Mouse (Mus musculus): ENCODE measurements around the gene Akt1s1. TPM values are rescaled to one million over a fixed set of nuclear protein-coding genes. Genes with fewer than 3 reads are reported as not detected.
"Not testable (repeated sequence)": the region's sequence is repeated elsewhere in the genome, so short reads cannot be mapped to it uniquely, and the experiment has no call there.

Akt1s1 gene
- polyA plus RNA-seq, 1 experiment from 2014 or later, result 104 TPM

- 4% methylated on average over 29 of the region's 29 CpGs for whole genome bisulfite sequencing
- H3K36me3 ChIP-seq (ENCODE audit: control insufficient read depth, insufficient read depth), result no peaks in the 10 kb centered on the region
- peak within 1 kb of the TSS; percentile 90 for H3K4me2 ChIP-seq (ENCODE audit: low read depth, low read length)
- H3K4me3 ChIP-seq (ENCODE audit: low read length), result peak within 1 kb of the TSS; percentile 94
- ATAC-seq (replicated peaks; ENCODE audit: extremely low read depth, insufficient read depth, low FRiP score), result peak; percentile 90
- peaks cover 47% of the 10 kb centered on the region for H3K4me1 ChIP-seq (ENCODE audit: control insufficient read depth, insufficient read depth, low read length)
- no peaks in the 10 kb centered on the region for H3K27me3 ChIP-seq (ENCODE audit: control insufficient read depth, insufficient read depth, low read length)
- H3K27ac ChIP-seq (ENCODE audit: low read length), result peak within 1 kb of the TSS; percentile 100
- H3K9me3 ChIP-seq (replicated peaks; ENCODE audit: control insufficient read depth, low read length), result no peaks in the 10 kb centered on the region
- peak within 1 kb of the TSS; percentile 100 for H3K9ac ChIP-seq (ENCODE audit: low read length)
Observed at GRCm38 (mm10) chr7:44869697-44870528, 21.1 kb downstream of the Akt1s1 start, which contains the start of gene Ptov1. Gene Ptov1, minus strand, starts transcription at chr7:44869788.

GRCm38 (mm10) chr7:44870614-44871013, 21.8 kb downstream of the Akt1s1 start:
- H3K4me1 ChIP-seq (ENCODE audit: control insufficient read depth, insufficient read depth, low read length), result peaks cover 40% of the 10 kb centered on the region
- no peaks in the 10 kb centered on the region for H3K9me3 ChIP-seq (replicated peaks; ENCODE audit: control insufficient read depth, low read length)
- H3K27me3 ChIP-seq (ENCODE audit: control insufficient read depth, insufficient read depth, low read length), result no peaks in the 10 kb centered on the region
- no peak for ATAC-seq (replicated peaks; ENCODE audit: extremely low read depth, insufficient read depth, low FRiP score)
- H3K27ac ChIP-seq (ENCODE audit: low read length), result peak overlapping the region; percentile 100
- peak overlapping the region; percentile 90 for H3K4me2 ChIP-seq (ENCODE audit: low read depth, low read length)
- WGBS, result 80% methylated on average over 6 of the region's 6 CpGs
- H3K36me3 ChIP-seq (ENCODE audit: control insufficient read depth, insufficient read depth), result no peaks in the 10 kb centered on the region
- H3K4me3 ChIP-seq (ENCODE audit: low read length), result peak overlapping the region; percentile 94
- peak overlapping the region; percentile 100 for H3K9ac ChIP-seq (ENCODE audit: low read length)

- Histone ChIP-seq H3K36me3 (ENCODE audit: control insufficient read depth, insufficient read depth) (peaks cover 3% of the 10 kb centered on the region; the same call in 1 of the 2 replicates), H3K4me1 (ENCODE audit: control insufficient read depth, insufficient read depth, low read length) (peaks cover 34% of the 10 kb centered on the region), H3K27ac (ENCODE audit: low read length) (no peak overlapping the region), H3K4me3 (ENCODE audit: low read length) (no peak overlapping the region), H3K9me3 (replicated peaks; ENCODE audit: control insufficient read depth, low read length) (no peaks in the 10 kb centered on the region), H3K9ac (ENCODE audit: low read length) (no peak overlapping the region), H3K4me2 (ENCODE audit: low read depth, low read length) (no peak overlapping the region), H3K27me3 (ENCODE audit: control insufficient read depth, insufficient read depth, low read length) (no peaks in the 10 kb centered on the region)
- no peak for ATAC-seq (replicated peaks; ENCODE audit: extremely low read depth, insufficient read depth, low FRiP score)
- 57% methylated on average over 1 of the region's 1 CpGs for WGBS
Observed at GRCm38 (mm10) chr7:44871181-44871580, 22.4 kb downstream of the Akt1s1 start.

GRCm38 (mm10) chr7:44871774-44872173, 23.0 kb downstream of the Akt1s1 start:
- H3K9ac ChIP-seq (ENCODE audit: low read length); H3K27me3 ChIP-seq (ENCODE audit: control insufficient read depth, insufficient read depth, low read length); H3K36me3 ChIP-seq (ENCODE audit: control insufficient read depth, insufficient read depth); H3K27ac ChIP-seq (ENCODE audit: low read length); H3K9me3 ChIP-seq (replicated peaks; ENCODE audit: control insufficient read depth, low read length); H3K4me2 ChIP-seq (ENCODE audit: low read depth, low read length); H3K4me3 ChIP-seq (ENCODE audit: low read length); ATAC-seq (replicated peaks; ENCODE audit: extremely low read depth, insufficient read depth, low FRiP score): not testable (repeated sequence)
- H3K4me1 ChIP-seq (ENCODE audit: control insufficient read depth, insufficient read depth, low read length), result peaks cover 28% of the 10 kb centered on the region
- 92% methylated on average over 2 of the region's 2 CpGs for WGBS

- Histone ChIP-seq H3K9ac (ENCODE audit: low read length) (peak overlapping the region; percentile 6; the same call in 1 of the 2 replicates), H3K27me3 (ENCODE audit: control insufficient read depth, insufficient read depth, low read length) (no peaks in the 10 kb centered on the region), H3K4me3 (ENCODE audit: low read length) (no peak overlapping the region), H3K4me2 (ENCODE audit: low read depth, low read length) (no peak overlapping the region), H3K9me3 (replicated peaks; ENCODE audit: control insufficient read depth, low read length) (no peaks in the 10 kb centered on the region), H3K27ac (ENCODE audit: low read length) (peak overlapping the region; percentile 87), H3K4me1 (ENCODE audit: control insufficient read depth, insufficient read depth, low read length) (peaks cover 16% of the 10 kb centered on the region), H3K36me3 (ENCODE audit: control insufficient read depth, insufficient read depth) (peaks cover 43% of the 10 kb centered on the region)
- 46% methylated on average over 14 of the region's 14 CpGs for WGBS
- peak; percentile 86 for ATAC-seq (replicated peaks; ENCODE audit: extremely low read depth, insufficient read depth, low FRiP score)
Observed at GRCm38 (mm10) chr7:44877833-44878232, 29.0 kb downstream of the Akt1s1 start.

- H3K4me2 ChIP-seq (ENCODE audit: low read depth, low read length), result no peak overlapping the region
- no peak for ATAC-seq (replicated peaks; ENCODE audit: extremely low read depth, insufficient read depth, low FRiP score)
- H3K4me3 ChIP-seq (ENCODE audit: low read length), result no peak overlapping the region
- H3K27me3 ChIP-seq (ENCODE audit: control insufficient read depth, insufficient read depth, low read length), result no peaks in the 10 kb centered on the region
- H3K9me3 ChIP-seq (replicated peaks; ENCODE audit: control insufficient read depth, low read length), result no peaks in the 10 kb centered on the region
- no peak overlapping the region for H3K9ac ChIP-seq (ENCODE audit: low read length)
- peaks cover 15% of the 10 kb centered on the region for H3K4me1 ChIP-seq (ENCODE audit: control insufficient read depth, insufficient read depth, low read length)
- no peak overlapping the region for H3K27ac ChIP-seq (ENCODE audit: low read length)
- peaks cover 56% of the 10 kb centered on the region for H3K36me3 ChIP-seq (ENCODE audit: control insufficient read depth, insufficient read depth)
- 86% methylated on average over 3 of the region's 3 CpGs for WGBS
Observed at GRCm38 (mm10) chr7:44883036-44883435, 34.2 kb downstream of the Akt1s1 start.

- H3K4me3 ChIP-seq (ENCODE audit: low read length), result no peak overlapping the region
- H3K27me3 ChIP-seq (ENCODE audit: control insufficient read depth, insufficient read depth, low read length), result no peaks in the 10 kb centered on the region
- peaks cover 24% of the 10 kb centered on the region for H3K4me1 ChIP-seq (ENCODE audit: control insufficient read depth, insufficient read depth, low read length)
- no peak overlapping the region for H3K4me2 ChIP-seq (ENCODE audit: low read depth, low read length)
- H3K27ac ChIP-seq (ENCODE audit: low read length), result no peak overlapping the region
- no peak for ATAC-seq (replicated peaks; ENCODE audit: extremely low read depth, insufficient read depth, low FRiP score)
- WGBS, result 93% methylated on average over 5 of the region's 5 CpGs
- no peak overlapping the region for H3K9ac ChIP-seq (ENCODE audit: low read length)
- peaks cover 50% of the 10 kb centered on the region for H3K36me3 ChIP-seq (ENCODE audit: control insufficient read depth, insufficient read depth)
- no peaks in the 10 kb centered on the region for H3K9me3 ChIP-seq (replicated peaks; ENCODE audit: control insufficient read depth, low read length)
Observed at GRCm38 (mm10) chr7:44884637-44885036, 35.8 kb downstream of the Akt1s1 start.

- Histone ChIP-seq H3K9me3 (replicated peaks; ENCODE audit: control insufficient read depth, low read length) (no peaks in the 10 kb centered on the region), H3K4me1 (ENCODE audit: control insufficient read depth, insufficient read depth, low read length) (peaks cover 37% of the 10 kb centered on the region), H3K4me2 (ENCODE audit: low read depth, low read length) (no peak overlapping the region), H3K36me3 (ENCODE audit: control insufficient read depth, insufficient read depth) (peaks cover 31% of the 10 kb centered on the region), H3K27me3 (ENCODE audit: control insufficient read depth, insufficient read depth, low read length) (no peaks in the 10 kb centered on the region), H3K27ac (ENCODE audit: low read length) (no peak overlapping the region), H3K9ac (ENCODE audit: low read length) (no peak overlapping the region), H3K4me3 (ENCODE audit: low read length) (no peak overlapping the region)
- no peak for ATAC-seq (replicated peaks; ENCODE audit: extremely low read depth, insufficient read depth, low FRiP score)
- WGBS, result 86% methylated on average over 7 of the region's 7 CpGs
Observed at GRCm38 (mm10) chr7:44886964-44887363, 38.2 kb downstream of the Akt1s1 start.

All from heart, embryonic 16.5 days (tissue).